Mouse (Mus musculus) left cerebral cortex, postnatal 25 days (tissue): ENCODE measurements around the gene Agpat4. TPM values are rescaled to one million over a fixed set of nuclear protein-coding genes. Genes with fewer than 3 reads are reported as not detected.
"Not testable (repeated sequence)": the region's sequence is repeated elsewhere in the genome, so short reads cannot be mapped to it uniquely, and the experiment has no call there.

Source experiments
- DNase-seq, 2 experiments: peaks; one replicate each; pipeline ENCODE4 v3.0.0; 2022; ENCODE audit warnings: low spot score in 2 of 2, mixed read lengths in 1 of 2
- intact Hi-C: fragments of 180-260 bp; cut with DNase I; formaldehyde crosslinking; loops from one replicate; pipeline ENCODE4 v1.15.1; 2025
- total RNA-seq, 2 experiments: library from RNA; stranded (reverse); gene quantifications; 2 replicates each; pipeline ENCODE4 v1.2.3; 2021

Agpat4 gene
- total RNA-seq, 2 experiments from 2014 or later, result 60.5 to 65.6 TPM

GRCm38 (mm10) chr17:12212341-12212740, 93.8 kb downstream of the Agpat4 start:
- peak in 1 of 2 experiments; percentile 83 for DNase-seq
- intact Hi-C loops, result loop anchor here (2.0 to 5.0 kb wide), 2 partner anchors 58 to 95 kb away; partner anchors contain the start of gene Agpat4

- intact Hi-C loops, result loop anchor here (2.0 to 5.0 kb wide), 2 partner anchors 59 to 96 kb away; partner anchors contain the start of gene Agpat4
- DNase-seq, result peak in 1 of 2 experiments; percentile 82
Measured at GRCm38 (mm10) chr17:12213430-12213829, 94.9 kb downstream of the Agpat4 start.

- DNase-seq, result no peak
- intact Hi-C loops, result no loop called here
Measured at GRCm38 (mm10) chr17:12216224-12216623, 97.7 kb downstream of the Agpat4 start.

GRCm38 (mm10) chr17:12221926-12222325, 103.4 kb downstream of the Agpat4 start:
- intact Hi-C loops, result no loop called here
- DNase-seq, result peak in 1 of 2 experiments; percentile 87

- intact Hi-C loops, result no loop called here
- no peak for DNase-seq
Measured at GRCm38 (mm10) chr17:12223682-12224081, 105.2 kb downstream of the Agpat4 start.

GRCm38 (mm10) chr17:12224145-12224544, 105.6 kb downstream of the Agpat4 start:
- no peak for DNase-seq
- intact Hi-C loops, result no loop called here

- intact Hi-C loops, DNase-seq: not testable (repeated sequence)
Measured at GRCm38 (mm10) chr17:12224551-12224950, 106.0 kb downstream of the Agpat4 start.

GRCm38 (mm10) chr17:12225227-12225626, 106.7 kb downstream of the Agpat4 start:
- DNase-seq, result no peak
- intact Hi-C loops, result loop anchor here (5.0 kb wide), 1 partner anchor 147 kb away; no protein-coding TSS in a partner anchor

GRCm38 (mm10) chr17:12226551-12226950, 108.0 kb downstream of the Agpat4 start:
- intact Hi-C loops, result loop anchor here (5.0 kb wide), 1 partner anchor 146 kb away; no protein-coding TSS in a partner anchor
- no peak for DNase-seq

GRCm38 (mm10) chr17:12228001-12228400, 109.5 kb downstream of the Agpat4 start:
- no peak for DNase-seq
- intact Hi-C loops, result loop anchor here (5.0 kb wide), 1 partner anchor 144 kb away; no protein-coding TSS in a partner anchor

- intact Hi-C loops, result loop anchor here (5.0 kb wide), 1 partner anchor 144 kb away; no protein-coding TSS in a partner anchor
- no peak for DNase-seq
Measured at GRCm38 (mm10) chr17:12228471-12228870, 110.0 kb downstream of the Agpat4 start.

GRCm38 (mm10) chr17:12229756-12230155, 111.3 kb downstream of the Agpat4 start:
- intact Hi-C loops, result loop anchor here (5.0 kb wide), 1 partner anchor 143 kb away; no protein-coding TSS in a partner anchor

GRCm38 (mm10) chr17:12230167-12230566, 111.7 kb downstream of the Agpat4 start:
- peak; percentile 55 to 77 for DNase-seq

More at GRCm38 (mm10) chr17:12229756-12230155, 111.3 kb downstream of the Agpat4 start:
- no peak for DNase-seq

GRCm38 (mm10) chr17:12231087-12231486, 112.6 kb downstream of the Agpat4 start:
- DNase-seq, result no peak
- intact Hi-C loops, result no loop called here

More at GRCm38 (mm10) chr17:12230167-12230566, 111.7 kb downstream of the Agpat4 start:
- intact Hi-C loops, result no loop called here

GRCm38 (mm10) chr17:12232724-12233123, 114.2 kb downstream of the Agpat4 start:
- intact Hi-C loops, result no loop called here
- no peak for DNase-seq

- intact Hi-C loops, result no loop called here
Measured at GRCm38 (mm10) chr17:12240701-12241100, 122.2 kb downstream of the Agpat4 start.

GRCm38 (mm10) chr17:12249783-12250504, 131.4 kb downstream of the Agpat4 start:
- peak in 1 of 2 experiments; percentile 31 for DNase-seq
- intact Hi-C loops, result no loop called here

More at GRCm38 (mm10) chr17:12240701-12241100, 122.2 kb downstream of the Agpat4 start:
- DNase-seq, result no peak

- DNase-seq, result no peak
- intact Hi-C loops, result no loop called here
Measured at GRCm38 (mm10) chr17:12250581-12250980, 132.1 kb downstream of the Agpat4 start.

- no peak for DNase-seq
- intact Hi-C loops, result no loop called here
Measured at GRCm38 (mm10) chr17:12256142-12256541, 137.6 kb downstream of the Agpat4 start.

- DNase-seq, result no peak
- intact Hi-C loops, result no loop called here
Measured at GRCm38 (mm10) chr17:12258517-12258916, 140.0 kb downstream of the Agpat4 start.

GRCm38 (mm10) chr17:12259957-12260356, 141.5 kb downstream of the Agpat4 start:
- no peak for DNase-seq
- intact Hi-C loops, result no loop called here
